Mouse (Mus musculus): ENCODE data around the gene Mindy3.

GRCm38 (mm10) chr2:12440120-12440519 lies 20.9 kb upstream of the Mindy3 start:
- TF ChIP-seq CTCF (IDR thresholded peaks at IDR 0.05; ENCODE audit: low read depth) (no peak), EP300 (optimal IDR thresholded peaks at IDR 0.05) (no peak)
